Mouse (Mus musculus) brown adipose tissue, adult 24 weeks (tissue): ENCODE measurements around the gene Syne2. TPM values are rescaled to one million over a fixed set of nuclear protein-coding genes. Genes with fewer than 3 reads are reported as not detected.
"Not testable (repeated sequence)": the region's sequence is repeated elsewhere in the genome, so short reads cannot be mapped to it uniquely, and the experiment has no call there.

ENCODE experiments used
- H3K27ac ChIP-seq: fragments of 200-500 bp; replicated peaks from 2 replicates; pipeline ENCODE4 v1.5.1; 2012; ENCODE audit warnings: low read depth, mild to moderate bottlenecking, low read length
- H3K4me1 ChIP-seq: fragments of 200-500 bp; 2 replicates; pipeline ENCODE4 v1.6.1; 2012; ENCODE audit warnings: low read length, mixed read lengths; ENCODE audit not compliant: control insufficient read depth, insufficient read depth, insufficient read length
- H3K4me3 ChIP-seq: fragments of 200-500 bp; 2 replicates; pipeline ENCODE4 v1.5.1; 2012; ENCODE audit warnings: low read depth, mild to moderate bottlenecking, low read length, moderate library complexity; ENCODE audit not compliant: insufficient read depth
- polyA plus RNA-seq: library from polyadenylated mRNA; stranded (reverse); fragments of >200 nt; gene quantifications from 2 replicates; pipeline ENCODE4 v1.2.4, GENCODE M21; 2012; ENCODE audit not compliant: missing spikeins, insufficient read depth, insufficient read length

The Syne2 gene
- polyA plus RNA-seq, 1 experiment = 19.7 TPM

GRCm38 (mm10) chr12:76133081-76133480, 315.1 kb downstream of the Syne2 start:
- not testable (repeated sequence) for H3K27ac ChIP-seq, H3K4me3 ChIP-seq, H3K4me1 ChIP-seq

- no peak overlapping the region for H3K27ac ChIP-seq
- no peak overlapping the region for H3K4me3 ChIP-seq
- no peaks in the 10 kb centered on the region for H3K4me1 ChIP-seq
These were observed 318.8 kb downstream of the Syne2 start for GRCm38 (mm10) chr12:76136701-76137100.

GRCm38 (mm10) chr12:76152389-76152788, 334.5 kb downstream of the Syne2 start:
- H3K27ac ChIP-seq, H3K4me3 ChIP-seq, H3K4me1 ChIP-seq: not testable (repeated sequence)

Other genes starting within 250 kb of the Syne2 start
- 18.0 and 21.6 TPM in 2 replicates for gene Ppp2r5e, start 221.9 kb upstream of the Syne2 start, polyA plus RNA-seq
- 16.5 and 18.2 TPM in 2 replicates for gene Wdr89, start 148.6 kb upstream of the Syne2 start, polyA plus RNA-seq
- gene Sgpp1, start 82.4 kb upstream of the Syne2 start, polyA plus RNA-seq = 5.9 and 6.0 TPM in 2 replicates